Mouse (Mus musculus) forelimb bud, embryonic 11.5 days (tissue): ENCODE measurements around the gene Pacsin2.
"Not testable (repeated sequence)": the region's sequence is repeated elsewhere in the genome, so short reads cannot be mapped to it uniquely, and the experiment has no call there.

Experiments used
- DNase-seq: peaks from one replicate; pipeline ENCODE4 v3.0.0-alpha.2; 2012; ENCODE audit warnings: low read depth, low spot score

Gene Pacsin2

GRCm38 (mm10) chr15:83479818-83480217 lies 15.4 kb upstream of the Pacsin2 start:
- no peak for DNase-seq

- no peak for DNase-seq
Observed at GRCm38 (mm10) chr15:83478096-83478495, 13.7 kb upstream of the Pacsin2 start.

- no peak for DNase-seq
Observed at GRCm38 (mm10) chr15:83476593-83477273, 12.3 kb upstream of the Pacsin2 start.

- peak; percentile 8 for DNase-seq
Observed at GRCm38 (mm10) chr15:83474466-83474836, 10.0 kb upstream of the Pacsin2 start.

GRCm38 (mm10) chr15:83473832-83474465 lies 9.5 kb upstream of the Pacsin2 start:
- DNase-seq: peak; percentile 37

GRCm38 (mm10) chr15:83473251-83473650 lies 8.8 kb upstream of the Pacsin2 start:
- no peak for DNase-seq

GRCm38 (mm10) chr15:83471476-83471875 lies 7.1 kb upstream of the Pacsin2 start:
- no peak for DNase-seq

- DNase-seq: no peak
Observed at GRCm38 (mm10) chr15:83470443-83470842, 6.0 kb upstream of the Pacsin2 start.

- DNase-seq: no peak
Observed at GRCm38 (mm10) chr15:83469279-83469821, 4.9 kb upstream of the Pacsin2 start.

GRCm38 (mm10) chr15:83467232-83467966 lies 3.0 kb upstream of the Pacsin2 start:
- no peak for DNase-seq

GRCm38 (mm10) chr15:83466331-83466730 lies 1.9 kb upstream of the Pacsin2 start:
- no peak for DNase-seq

GRCm38 (mm10) chr15:83464905-83465650 lies 672 bp upstream of the Pacsin2 start:
- no peak for DNase-seq

GRCm38 (mm10) chr15:83463369-83464082 lies 880 bp downstream of the Pacsin2 start:
- DNase-seq: no peak

GRCm38 (mm10) chr15:83462349-83462748 lies 2.1 kb downstream of the Pacsin2 start:
- not testable (repeated sequence) for DNase-seq

GRCm38 (mm10) chr15:83460891-83461290 lies 3.5 kb downstream of the Pacsin2 start:
- no peak for DNase-seq

GRCm38 (mm10) chr15:83457541-83457940 lies 6.9 kb downstream of the Pacsin2 start:
- no peak for DNase-seq

- DNase-seq: no peak
Observed at GRCm38 (mm10) chr15:83455637-83456036, 8.8 kb downstream of the Pacsin2 start.

- DNase-seq: no peak
Observed at GRCm38 (mm10) chr15:83455034-83455433, 9.4 kb downstream of the Pacsin2 start.

GRCm38 (mm10) chr15:83454419-83454818 lies 10.0 kb downstream of the Pacsin2 start:
- DNase-seq: no peak

- DNase-seq: no peak
Observed at GRCm38 (mm10) chr15:83453879-83454278, 10.5 kb downstream of the Pacsin2 start.

- no peak for DNase-seq
Observed at GRCm38 (mm10) chr15:83452219-83452760, 12.1 kb downstream of the Pacsin2 start.
